Mouse (Mus musculus) cerebellum, adult 2 months (tissue): ENCODE measurements around the gene Gadl1.

ENCODE experiments used
- CTCF ChIP-seq: fragments of 200-500 bp; IDR thresholded peaks from 2 replicates; pipeline ENCODE4 v1.5.1; 2011; ENCODE audit warnings: low read depth, mild to moderate bottlenecking, control low read depth, low read length, moderate library complexity, borderline replicate concordance; ENCODE audit not compliant: insufficient read depth
- POLR2A ChIP-seq: fragments of 200-500 bp; IDR thresholded peaks from 2 replicates; pipeline ENCODE4 v1.6.1; 2011; ENCODE audit warnings: low read length, control low read depth, borderline replicate concordance; ENCODE audit not compliant: insufficient read depth

DNA sequence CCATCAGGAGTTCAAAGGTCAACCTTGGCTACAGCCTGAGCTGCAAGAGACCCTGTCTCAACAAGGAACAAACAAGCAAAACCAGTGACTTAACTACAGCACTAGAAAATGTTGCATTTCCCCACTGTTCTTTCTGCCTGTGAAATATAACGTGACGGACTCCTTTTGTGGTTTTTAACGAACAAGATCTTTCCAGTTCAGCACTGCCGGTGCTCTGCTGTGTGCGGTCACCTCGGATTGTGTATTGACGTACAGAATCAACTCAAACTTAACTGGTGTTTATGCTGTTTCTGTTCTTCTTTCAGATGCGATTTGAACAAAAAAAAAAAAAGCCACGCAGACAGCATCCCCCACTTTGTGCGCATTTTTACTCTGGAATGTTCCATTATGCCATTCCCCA lies 13.4 kb downstream of the Gadl1 start:
- no peak for TF ChIP-seq CTCF
- TF ChIP-seq POLR2A: no peak
